Mouse (Mus musculus) liver, adult 2 months (tissue): ENCODE measurements at regions not wholly inside any gene's neighbourhood (a gene's known extent, or its start where the extent isn't known, plus 50 kb on each side); places are given as distances from the start of the nearest gene placed in this dataset.

Experiments used
- CTCF ChIP-seq: fragments of 200-500 bp; IDR thresholded peaks from 2 replicates; pipeline ENCODE4 v1.5.1; 2011; ENCODE audit warnings: low read depth, low read length, control low read depth
- POLR2A ChIP-seq: fragments of 200-500 bp; IDR thresholded peaks from 2 replicates; pipeline ENCODE4 v1.6.1; 2011; ENCODE audit warnings: low read length, control low read depth; ENCODE audit not compliant: insufficient read depth; ENCODE audit errors: extremely low read depth

DNA sequence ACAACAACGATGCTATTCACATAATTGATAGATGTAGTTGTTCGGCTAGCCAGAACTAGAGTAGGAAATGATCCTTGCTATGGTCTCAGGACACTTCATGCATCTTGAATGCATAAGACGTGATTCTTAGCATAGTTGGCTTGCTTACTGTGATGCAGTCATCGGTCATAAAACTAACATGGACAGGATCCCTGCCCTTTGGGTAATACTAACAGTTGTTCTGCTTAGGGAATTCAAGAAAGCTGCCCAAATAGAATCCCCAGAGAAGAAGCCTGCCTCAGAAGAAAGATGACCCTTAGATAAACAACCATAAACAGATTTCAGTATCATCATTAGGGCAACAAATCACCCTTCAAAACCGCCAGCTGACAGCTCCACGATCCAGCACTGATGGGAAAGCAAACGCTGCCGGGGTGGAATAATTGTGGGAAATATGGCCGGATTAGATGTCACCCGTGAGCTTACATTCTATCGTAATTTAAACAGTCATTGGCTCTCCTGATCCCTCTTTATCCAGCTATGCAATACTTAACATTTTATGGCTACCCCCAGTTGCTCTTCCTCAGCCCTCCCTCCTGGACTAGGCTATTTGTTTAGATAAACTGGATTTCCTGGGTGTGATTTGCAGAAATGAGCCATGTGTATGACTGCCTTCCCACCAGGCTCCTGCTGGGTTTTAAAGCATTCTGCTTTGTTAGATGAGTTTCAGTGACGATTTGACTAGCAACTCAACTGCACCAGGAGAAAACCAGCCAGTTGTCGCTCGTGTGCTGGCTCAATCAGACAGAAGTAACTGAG lies 68.9 kb downstream of the Hlx start:
- TF ChIP-seq CTCF (no peak), POLR2A (no peak)
